Mouse (Mus musculus): ENCODE data around the gene Klhl32.
"Not testable (repeated sequence)": the region's sequence is repeated elsewhere in the genome, so short reads cannot be mapped to it uniquely, and the experiment has no call there.

Gene Klhl32

DNA sequence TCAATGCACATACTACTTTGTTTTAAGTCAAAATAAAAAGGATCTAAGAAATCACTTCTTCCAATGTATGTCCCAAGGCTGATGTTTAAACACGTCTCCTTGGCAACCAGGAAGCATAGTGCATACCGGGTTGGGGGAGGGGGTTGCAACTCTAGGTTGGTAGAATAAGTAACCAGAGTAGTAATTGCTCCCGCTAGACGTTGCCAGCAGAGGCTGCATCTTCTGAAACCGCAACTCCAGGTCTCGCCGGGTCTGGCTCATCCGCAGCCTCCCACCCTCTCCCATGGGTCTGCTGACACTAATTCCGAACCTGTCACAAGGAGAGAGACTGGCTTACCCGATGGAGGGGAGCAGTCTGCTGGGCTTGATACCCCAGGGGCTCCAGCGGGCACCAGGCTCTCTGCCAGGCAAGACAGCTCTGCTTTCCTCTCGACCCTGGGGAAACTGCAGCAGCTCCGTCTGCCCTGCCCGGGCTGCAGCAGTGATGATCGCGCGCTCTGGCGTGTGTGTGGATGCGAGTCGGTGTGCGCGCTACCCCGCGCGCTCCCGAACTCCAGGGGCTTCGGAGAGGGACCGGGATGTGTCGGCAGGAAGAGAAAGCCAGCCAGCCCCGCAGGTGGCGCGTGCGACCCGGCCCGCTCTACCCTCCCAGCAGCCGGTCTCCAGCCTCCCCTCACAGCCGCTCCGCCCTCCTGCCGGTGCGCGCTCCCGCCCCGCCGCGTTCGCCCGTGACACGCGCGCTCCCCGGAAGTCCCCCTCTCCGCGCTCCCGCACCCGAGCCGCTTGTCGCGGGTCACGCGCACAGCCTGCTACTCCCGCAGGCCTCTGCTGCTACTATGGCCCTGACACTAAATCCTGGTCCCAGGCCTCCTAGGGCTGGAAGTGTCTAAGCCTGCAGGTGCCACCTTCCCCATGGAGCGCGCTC lies at the start of gene Klhl32:
Gene Klhl32, minus strand, starts transcription at position 724 of the 925 bp plus-strand sequence.
- peak; percentile 79 for DNase-seq (ENCODE audit: low spot score)

GRCm38 (mm10) chr4:24899146-24899545 lies 48.2 kb upstream of the Klhl32 start:
- DNase-seq (ENCODE audit: low spot score): peak; percentile 17

DNA sequence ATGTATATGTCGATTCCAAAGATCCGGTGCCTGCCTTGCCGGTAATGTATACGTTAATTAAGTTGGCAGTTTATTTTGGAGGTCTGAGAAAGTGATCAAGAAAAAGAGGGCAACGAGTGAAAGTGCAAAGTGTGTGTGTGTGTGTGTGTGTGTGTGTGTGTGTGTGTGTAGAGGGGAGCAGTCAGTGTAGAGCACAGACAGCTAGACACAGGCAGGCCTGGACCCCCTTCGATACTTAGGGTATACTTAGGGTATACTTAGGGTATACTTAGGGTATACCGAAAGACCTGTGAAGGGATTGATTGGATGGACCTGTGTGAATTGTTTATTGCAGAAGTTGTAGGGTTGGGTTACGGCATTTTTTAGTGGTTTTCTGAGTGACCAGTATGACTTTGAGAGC lies 47.7 kb upstream of the Klhl32 start:
- DNase-seq (ENCODE audit: low spot score): peak; percentile 10

DNA sequence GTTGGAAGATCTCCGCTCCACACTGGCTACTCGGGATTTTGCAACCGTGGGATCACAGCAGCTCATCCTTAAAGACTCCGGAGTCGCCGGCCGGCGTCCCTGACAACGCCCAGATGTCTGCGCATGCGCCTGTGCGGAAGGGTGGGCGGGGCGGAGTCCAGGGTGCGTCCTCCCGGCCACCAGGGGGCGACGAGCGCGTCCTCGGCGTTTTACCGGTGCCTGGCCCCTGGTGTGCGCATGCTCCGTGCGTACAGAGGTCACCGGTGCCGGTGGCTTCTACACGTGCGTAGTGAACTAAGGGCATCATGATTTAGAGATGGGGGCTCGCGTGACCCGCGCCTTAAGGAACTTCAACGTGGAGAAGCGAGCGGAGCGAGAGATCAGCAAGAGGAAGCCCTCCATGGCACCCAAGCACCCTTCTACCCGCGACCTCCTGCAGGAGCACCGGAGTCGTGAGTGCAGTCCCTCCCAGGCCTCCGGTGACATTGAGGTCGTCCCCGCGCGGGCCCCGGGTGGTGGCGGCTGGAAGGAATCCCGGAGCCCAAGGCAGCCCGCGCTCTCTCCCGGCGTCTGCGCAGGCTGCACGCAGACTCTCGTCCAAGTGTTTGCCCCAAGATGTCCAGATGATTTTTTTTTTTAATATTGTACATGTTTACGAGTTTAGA lies 47.1 kb upstream of the Klhl32 start, which contains the start of gene Ndufaf4:
Gene Ndufaf4, plus strand, starts transcription at position 233 of the 665 bp plus-strand sequence.
- DNase-seq (ENCODE audit: low spot score): peak; percentile 95

GRCm38 (mm10) chr4:24897351-24897750 lies 46.4 kb upstream of the Klhl32 start:
- no peak for DNase-seq (ENCODE audit: low spot score)

GRCm38 (mm10) chr4:24896829-24897228 lies 45.9 kb upstream of the Klhl32 start:
- peak; percentile 85 for DNase-seq (ENCODE audit: low spot score)

DNA sequence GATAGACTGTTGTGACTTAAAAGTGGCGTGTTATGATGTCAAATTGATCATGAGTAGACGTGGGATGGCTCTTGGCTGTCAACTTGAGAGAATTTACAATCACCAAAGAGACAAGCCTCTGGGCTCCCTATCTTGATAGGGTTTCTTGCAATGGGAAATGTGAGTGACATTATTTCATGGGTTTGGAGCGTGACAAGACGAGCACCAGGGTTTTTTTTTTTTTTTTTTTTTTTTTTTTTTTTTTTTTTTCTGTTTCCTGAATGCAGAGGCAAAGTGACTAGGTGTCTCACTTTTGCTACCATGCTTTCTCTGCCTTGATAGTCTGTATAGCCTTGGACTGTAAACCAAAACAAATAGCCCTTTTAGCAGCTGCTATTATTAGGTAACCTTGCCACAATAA lies 43.7 kb upstream of the Klhl32 start:
- no peak for DNase-seq (ENCODE audit: low spot score)

DNA sequence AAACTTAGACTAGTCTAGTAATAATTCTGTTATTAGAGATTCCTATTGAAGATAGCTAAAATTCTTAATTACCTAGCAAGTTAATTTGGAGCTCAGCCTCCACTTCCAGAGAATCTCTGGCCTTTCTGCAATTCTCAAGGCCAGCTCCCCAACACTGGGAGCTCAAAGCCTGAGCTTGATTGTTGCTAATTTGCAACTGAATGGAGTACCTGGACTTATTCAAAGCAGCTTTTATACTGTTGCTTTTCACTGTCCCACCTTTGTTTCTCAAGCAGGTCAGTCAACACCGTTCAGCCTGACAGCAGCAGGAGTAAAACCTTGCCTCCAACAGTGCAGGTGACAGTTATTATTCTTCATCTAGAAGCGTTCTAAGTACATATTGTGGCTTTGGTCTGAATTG lies 41.4 kb upstream of the Klhl32 start:
- DNase-seq (ENCODE audit: low spot score): not testable (repeated sequence)

DNA sequence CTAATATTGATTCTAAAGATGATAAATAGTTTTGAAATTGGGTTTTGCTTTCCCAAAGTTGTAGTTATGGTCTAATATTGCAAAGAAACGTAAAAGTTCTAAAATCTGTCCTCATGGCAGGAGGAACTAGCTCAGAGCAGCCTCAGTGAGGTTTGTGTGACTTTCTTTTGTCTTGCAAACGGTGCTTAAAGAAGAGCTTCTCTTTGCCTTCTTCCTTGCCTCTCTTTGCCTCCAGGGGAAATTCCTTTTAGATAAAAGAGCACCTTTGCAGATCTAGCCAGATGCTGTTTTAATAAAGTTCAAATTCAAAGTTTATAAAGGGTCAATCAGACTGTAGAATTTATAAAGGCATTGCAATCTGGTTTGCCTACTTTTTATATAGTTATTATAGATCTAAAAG lies 38.5 kb upstream of the Klhl32 start:
- not testable (repeated sequence) for DNase-seq (ENCODE audit: low spot score)

GRCm38 (mm10) chr4:24869230-24869629 lies 18.3 kb upstream of the Klhl32 start:
- DNase-seq (ENCODE audit: low spot score): no peak

DNA sequence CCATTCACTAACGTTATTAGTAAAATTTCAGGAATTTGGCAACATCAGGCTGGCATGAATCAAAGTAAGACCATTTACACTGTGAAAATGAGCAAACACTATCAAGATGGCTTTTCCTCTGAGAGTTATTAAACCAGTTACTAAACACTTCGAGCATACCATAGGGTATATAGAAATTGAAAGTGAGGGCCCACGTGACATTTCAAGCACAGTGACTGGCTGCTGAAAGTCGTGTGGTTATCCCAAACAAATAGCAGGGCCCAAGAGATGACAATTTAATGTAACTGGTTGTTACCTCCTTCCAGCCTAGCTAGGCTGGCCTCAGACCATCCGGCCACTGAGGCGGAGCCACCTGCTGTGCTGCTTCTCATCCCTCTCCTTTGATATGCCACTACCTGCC lies 14.8 kb upstream of the Klhl32 start:
- no peak for DNase-seq (ENCODE audit: low spot score)

GRCm38 (mm10) chr4:24847406-24847805 lies 3.5 kb downstream of the Klhl32 start:
- no peak for DNase-seq (ENCODE audit: low spot score)

DNA sequence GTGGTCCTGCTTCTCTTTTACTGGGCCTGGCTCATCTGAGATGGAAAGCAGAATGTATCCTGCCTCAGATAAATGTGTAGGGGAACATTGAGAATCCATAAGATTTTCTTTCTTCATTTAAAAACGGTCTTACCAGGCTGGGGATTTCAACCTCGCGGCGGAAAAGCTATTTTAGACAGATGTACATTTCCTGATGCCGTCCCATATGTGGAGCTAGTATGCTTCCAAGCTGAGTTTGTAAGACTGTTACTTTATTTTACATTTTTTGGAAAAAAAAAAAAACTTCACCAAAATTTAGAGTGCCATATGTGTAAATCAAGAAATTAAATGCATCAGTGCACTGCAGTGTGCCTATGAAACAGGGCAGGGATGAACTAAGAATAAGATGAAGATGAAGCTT lies 5.4 kb downstream of the Klhl32 start:
- DNase-seq (ENCODE audit: low spot score): no peak

DNA sequence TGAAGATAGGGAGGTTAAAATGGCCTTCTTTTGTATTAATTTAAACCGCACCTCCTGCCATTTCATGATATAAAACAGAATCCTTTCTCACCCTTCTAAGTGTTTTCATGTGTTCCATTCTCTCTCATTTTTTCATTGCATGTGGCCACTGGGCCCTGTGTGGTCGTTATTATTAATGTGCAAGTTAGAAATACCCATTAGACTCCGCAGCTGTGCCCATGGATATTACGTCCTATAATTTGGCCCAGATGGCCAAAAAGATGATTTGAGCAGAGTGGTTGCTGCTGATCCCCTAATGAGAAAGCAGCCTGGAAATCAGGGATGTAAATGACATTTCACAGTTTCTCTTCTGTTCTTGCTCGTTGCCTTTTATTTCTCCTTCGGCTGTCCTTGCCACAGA lies 12.4 kb downstream of the Klhl32 start:
- peak; percentile 31 for DNase-seq (ENCODE audit: low spot score)

DNA sequence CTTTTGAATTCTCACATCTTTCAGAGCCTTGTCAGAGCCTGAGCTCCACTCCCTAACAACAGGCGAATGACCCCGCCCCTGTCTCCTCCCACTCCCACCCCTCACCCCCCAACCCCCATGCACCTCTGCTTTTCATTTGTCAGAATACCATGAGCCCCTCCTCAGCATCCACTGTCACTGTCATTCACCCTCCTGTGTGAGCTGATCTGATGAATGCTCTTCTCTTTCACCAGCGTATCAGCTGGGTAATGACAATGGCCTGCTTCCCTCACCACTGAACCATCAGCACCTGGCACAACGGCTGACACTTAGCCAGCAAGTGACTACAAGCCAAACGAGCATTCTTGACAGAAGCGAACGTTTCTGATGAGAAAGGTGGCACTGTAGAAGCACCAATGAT lies 15.4 kb downstream of the Klhl32 start:
- DNase-seq (ENCODE audit: low spot score): no peak

- DNase-seq (ENCODE audit: low spot score): no peak
Observed at GRCm38 (mm10) chr4:24808316-24808715, 42.6 kb downstream of the Klhl32 start.

DNA sequence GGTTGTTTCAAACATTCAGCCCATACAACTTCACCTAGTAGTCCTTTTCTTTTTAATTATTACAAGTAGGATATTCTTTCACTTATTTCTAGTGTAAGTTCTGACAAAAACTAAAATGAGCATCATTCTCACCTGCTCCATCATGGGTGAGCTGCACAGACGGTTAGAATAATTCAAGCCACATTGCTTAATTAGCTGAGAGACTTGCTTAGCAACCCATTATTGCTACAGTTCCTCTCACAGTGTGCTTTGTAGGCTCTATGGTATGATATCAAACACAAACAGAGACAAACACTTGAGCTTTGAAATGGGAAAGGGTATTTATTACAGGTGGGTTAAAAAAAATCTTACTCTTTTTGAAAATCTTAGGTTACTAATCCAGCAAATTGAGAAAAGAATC lies 49.0 kb downstream of the Klhl32 start:
- no peak for DNase-seq (ENCODE audit: low spot score)

- no peak for DNase-seq (ENCODE audit: low spot score)
Observed at GRCm38 (mm10) chr4:24801343-24801742, 49.6 kb downstream of the Klhl32 start.

DNA sequence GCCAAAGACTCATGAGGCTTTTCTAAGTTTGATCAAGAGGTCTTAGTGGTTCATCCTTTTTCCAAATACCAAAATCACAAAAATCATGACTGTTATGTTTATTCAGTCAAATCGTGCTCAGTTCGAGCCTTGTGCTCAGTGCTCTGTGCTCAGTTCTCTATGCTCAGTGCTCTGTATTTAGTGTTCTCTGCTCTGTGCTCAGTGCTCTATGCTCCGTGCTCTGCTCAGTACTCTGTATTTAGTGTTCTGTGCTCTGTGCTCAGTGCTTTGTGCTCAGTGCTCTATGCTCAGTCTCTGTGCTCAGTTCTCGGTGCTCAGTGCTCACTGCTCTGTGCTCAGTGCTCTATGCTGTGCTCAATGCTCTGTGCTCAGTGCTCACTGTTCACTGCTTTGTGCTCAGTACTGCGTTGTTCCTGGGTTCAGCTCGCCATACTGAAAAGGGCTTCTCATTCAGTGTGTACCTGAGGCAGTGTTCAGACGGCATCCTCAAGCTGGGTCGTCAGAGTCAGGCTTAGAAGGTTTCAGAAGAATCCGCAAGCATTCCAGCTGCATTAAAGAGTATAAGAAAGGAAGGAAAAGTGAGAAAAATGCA lies 50.5 kb downstream of the Klhl32 start:
- no peak for DNase-seq (ENCODE audit: low spot score)

GRCm38 (mm10) chr4:24799037-24799436 lies 51.9 kb downstream of the Klhl32 start:
- no peak for DNase-seq (ENCODE audit: low spot score)

- DNase-seq (ENCODE audit: low spot score): no peak
Observed at GRCm38 (mm10) chr4:24797868-24798267, 53.1 kb downstream of the Klhl32 start.

DNA sequence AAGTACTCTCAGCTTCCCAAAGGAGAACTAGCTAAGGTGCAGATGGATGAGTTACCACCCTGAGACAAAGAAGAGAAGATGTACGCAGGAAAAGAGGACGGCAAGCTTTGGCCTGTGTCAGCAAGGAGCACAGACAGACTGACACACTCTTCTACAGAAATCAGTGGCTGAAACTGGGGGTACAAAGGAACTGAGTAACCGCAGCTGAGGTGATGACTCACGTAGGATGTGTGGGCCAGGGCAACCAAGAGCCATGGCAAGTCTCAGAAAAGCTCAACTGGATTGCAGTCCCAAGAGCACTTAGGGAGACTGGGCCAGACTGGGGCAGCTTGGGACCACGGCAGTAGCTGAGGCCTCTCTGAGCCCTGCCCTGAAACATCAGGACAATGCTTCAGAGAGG lies 53.6 kb downstream of the Klhl32 start:
- DNase-seq (ENCODE audit: low spot score): no peak

GRCm38 (mm10) chr4:24796229-24796628 lies 54.7 kb downstream of the Klhl32 start:
- DNase-seq (ENCODE audit: low spot score): no peak

Measured in embryo, embryonic 10.5 days (tissue).